Mouse (Mus musculus): ENCODE measurements around the gene Tor1aip2. TPM values are rescaled to one million over a fixed set of nuclear protein-coding genes. Genes with fewer than 3 reads are reported as not detected.

Gene Tor1aip2
- polyA plus RNA-seq, 1 experiment from 2014 or later: 104 TPM

- Histone ChIP-seq H3K9me3 (ENCODE audit: control insufficient read depth, low read length) (no peaks in the 10 kb centered on the region), H3K27me3 (ENCODE audit: control insufficient read depth, insufficient read depth, low read depth, low read length) (no peaks in the 10 kb centered on the region), H3K27ac (ENCODE audit: low read length) (no peak overlapping the region), H3K36me3 (ENCODE audit: control insufficient read depth, insufficient read depth, low read length) (no peaks in the 10 kb centered on the region), H3K4me2 (ENCODE audit: low read depth, low read length) (no peak overlapping the region), H3K4me1 (replicated peaks; ENCODE audit: control insufficient read depth, insufficient read depth, low read length) (no peaks in the 10 kb centered on the region), H3K4me3 (ENCODE audit: low read length) (no peak overlapping the region), H3K9ac (ENCODE audit: low read length) (no peak overlapping the region)
- ATAC-seq (ENCODE audit: low read depth): no peak
- WGBS: 59% methylated on average over 7 of the region's 7 CpGs
Measured at GRCm38 (mm10) chr1:156112142-156112541, 76.9 kb downstream of the Tor1aip2 start.

- WGBS: 71% methylated on average over 8 of the region's 8 CpGs
- H3K4me1 ChIP-seq (replicated peaks; ENCODE audit: control insufficient read depth, insufficient read depth, low read length): no peaks in the 10 kb centered on the region
- H3K27ac ChIP-seq (ENCODE audit: low read length): no peak overlapping the region
- ATAC-seq (ENCODE audit: low read depth): no peak
- H3K9me3 ChIP-seq (ENCODE audit: control insufficient read depth, low read length): no peaks in the 10 kb centered on the region
- no peak overlapping the region for H3K4me2 ChIP-seq (ENCODE audit: low read depth, low read length)
- H3K9ac ChIP-seq (ENCODE audit: low read length): no peak overlapping the region
- no peaks in the 10 kb centered on the region for H3K36me3 ChIP-seq (ENCODE audit: control insufficient read depth, insufficient read depth, low read length)
- no peaks in the 10 kb centered on the region for H3K27me3 ChIP-seq (ENCODE audit: control insufficient read depth, insufficient read depth, low read depth, low read length)
- H3K4me3 ChIP-seq (ENCODE audit: low read length): no peak overlapping the region
Measured at GRCm38 (mm10) chr1:156113884-156114499, 78.8 kb downstream of the Tor1aip2 start.

- 25% methylated on average over 3 of the region's 3 CpGs for WGBS
- Histone ChIP-seq H3K4me2 (ENCODE audit: low read depth, low read length) (no peak overlapping the region), H3K9ac (ENCODE audit: low read length) (no peak overlapping the region), H3K27me3 (ENCODE audit: control insufficient read depth, insufficient read depth, low read depth, low read length) (no peaks in the 10 kb centered on the region), H3K4me1 (replicated peaks; ENCODE audit: control insufficient read depth, insufficient read depth, low read length) (no peaks in the 10 kb centered on the region), H3K36me3 (ENCODE audit: control insufficient read depth, insufficient read depth, low read length) (no peaks in the 10 kb centered on the region), H3K9me3 (ENCODE audit: control insufficient read depth, low read length) (no peaks in the 10 kb centered on the region), H3K27ac (ENCODE audit: low read length) (no peak overlapping the region), H3K4me3 (ENCODE audit: low read length) (no peak overlapping the region)
- ATAC-seq (ENCODE audit: low read depth): no peak
Measured at GRCm38 (mm10) chr1:156116770-156117169, 81.6 kb downstream of the Tor1aip2 start.

Other genes with a start within 250 kb of the Tor1aip2 start
- 47.8 and 52.0 TPM in 2 replicates for gene Qsox1, start 222.5 kb upstream of the Tor1aip2 start, polyA plus RNA-seq (2015; fragmentation: Nextera tagmentation; extraction: Ambion mirVana)
- gene Cep350, start 62.1 kb upstream of the Tor1aip2 start, polyA plus RNA-seq (2015; fragmentation: Nextera tagmentation; extraction: Ambion mirVana): 8.4 and 9.5 TPM in 2 replicates
- 36.8 and 37.6 TPM in 2 replicates for gene Tor1aip1, start 1.1 kb downstream of the Tor1aip2 start, polyA plus RNA-seq (2015; fragmentation: Nextera tagmentation; extraction: Ambion mirVana)
- gene Fam163a, start 169.6 kb downstream of the Tor1aip2 start, polyA plus RNA-seq (2015; fragmentation: Nextera tagmentation; extraction: Ambion mirVana): 0.41 and 0.54 TPM in 2 replicates

Data from lung, embryonic 16.5 days (tissue).